In genomic region chr2:172440640-172441005, GRCm38 (mm10) we compare ENCODE assay signal across 8 mouse cellular contexts. TPM values are rescaled to one million over a fixed set of nuclear protein-coding genes. Genes with fewer than 3 reads are reported as not detected.
DNase-seq lines count a peak whose midpoint lies in the region; ATAC-seq and TF ChIP-seq lines count a peak whose summit lies in the region.

No protein-coding gene starts in this region.

- no peaks in the 10 kb centered on the region for H3K27me3 ChIP-seq in heart, embryonic 14.5 days (ENCODE audit: control insufficient read depth, insufficient read depth, low read length)
- no peaks in the 10 kb centered on the region for H3K27me3 ChIP-seq in MEL (ENCODE audit: control insufficient read depth in 1 of 2, insufficient read depth in 2 of 2, low read length in 2 of 2)
- H3K27me3 ChIP-seq in forebrain, postnatal 0 days (ENCODE audit: insufficient read depth, low read length), result no peaks in the 10 kb centered on the region

- no peaks in the 10 kb centered on the region for H3K9me3 ChIP-seq in heart, embryonic 14.5 days (ENCODE audit: control insufficient read depth, low read length)
- H3K9me3 ChIP-seq in MEL (replicated peaks; ENCODE audit: insufficient read depth, low read length), result no peaks in the 10 kb centered on the region
- no peaks in the 10 kb centered on the region for H3K9me3 ChIP-seq in forebrain, postnatal 0 days (ENCODE audit: low read length)

- intact Hi-C loops in heart, postnatal 36 days (cut with DNase I), result loop anchor here (2.0 kb wide), 1 partner anchor 68 kb away; no protein-coding TSS in a partner anchor

- peaks cover 9 to 16% of the 10 kb centered on the region in 2 experiments for H3K4me1 ChIP-seq in heart, embryonic 14.5 days (ENCODE audit: control insufficient read depth in 2 of 2, insufficient read depth in 2 of 2, low read length in 2 of 2)
- peaks cover 3 to 7% of the 10 kb centered on the region in 2 experiments; a peak in 3 of 4 replicates for H3K4me1 ChIP-seq in MEL (ENCODE audit: control insufficient read depth in 1 of 2, insufficient read depth in 2 of 2, low read length in 2 of 2)
- H3K4me1 ChIP-seq in forebrain, postnatal 0 days (ENCODE audit: insufficient read depth), result peaks cover 11% of the 10 kb centered on the region; the same call in 1 of the 2 replicates

- peak overlapping the region; percentile 80 for H3K9ac ChIP-seq in heart, embryonic 14.5 days (ENCODE audit: low read length)
- peak overlapping the region; percentile 91 for H3K9ac ChIP-seq in MEL (ENCODE audit: control insufficient read depth, low read depth, low read length, poor library complexity, severe bottlenecking)
- peak overlapping the region; percentile 73 for H3K9ac ChIP-seq in forebrain, postnatal 0 days

- H3K36me3 ChIP-seq in heart, embryonic 14.5 days (ENCODE audit: control insufficient read depth, insufficient read depth, low read length), result peaks cover 9% of the 10 kb centered on the region
- H3K36me3 ChIP-seq in MEL (ENCODE audit: control insufficient read depth in 1 of 2, insufficient read depth in 2 of 2, low read length in 2 of 2), result peaks cover 0 to 5% of the 10 kb centered on the region in 2 experiments; a peak in 2 of 4 replicates
- H3K36me3 ChIP-seq in forebrain, postnatal 0 days (ENCODE audit: insufficient read depth), result peaks cover 8% of the 10 kb centered on the region

- DNase-seq in heart, postnatal 36 days, result no peak
- no peak for DNase-seq in MEL (ENCODE audit: low read depth, low spot score)
- DNase-seq in forebrain, postnatal 0 days, result no peak
- DNase-seq in adipocyte (ENCODE audit: low spot score), result no peak
- DNase-seq in cerebellum, adult 18-20 months, result no peak
- DNase-seq in adrenal gland, adult (ENCODE audit: inconsistent age in 2 of 2, low spot score in 1 of 2), result no peak

- no peak for TF ChIP-seq POLR2A in MEL (IDR thresholded peaks at IDR 0.05; ENCODE audit: control insufficient read depth in 1 of 2, insufficient read depth in 1 of 2, low read depth in 1 of 2, low read length in 2 of 2, poor library complexity in 1 of 2)

- peak overlapping the region; percentile 38 to 61 for H3K27ac ChIP-seq in heart, embryonic 14.5 days (replicated peaks in 1 of 2; ENCODE audit: control insufficient read depth in 1 of 2, insufficient read depth in 1 of 2, low read depth in 2 of 2, low read length in 2 of 2)
- H3K27ac ChIP-seq in MEL (ENCODE audit: control insufficient read depth, low read depth, low read length), result peak overlapping the region; percentile 44
- peak overlapping the region; percentile 51 for H3K27ac ChIP-seq in forebrain, postnatal 0 days (ENCODE audit: low read depth, low read length)

- peak overlapping the region; percentile 79 for H3K4me2 ChIP-seq in heart, embryonic 14.5 days (ENCODE audit: low read length)
- H3K4me2 ChIP-seq in forebrain, postnatal 0 days (ENCODE audit: low read depth), result peak overlapping the region; percentile 66

- ATAC-seq in heart, embryonic 14.5 days (ENCODE audit: insufficient number of reproducible peaks, insufficient read depth, low FRiP score, low read depth), result no peak
- peak; percentile 66 for ATAC-seq in forebrain, postnatal 0 days
- ATAC-seq in megakaryocyte-erythroid progenitor cell, adult 5-6 weeks (replicated peaks; ENCODE audit: low FRiP score, low TSS enrichment, poor library complexity, severe bottlenecking), result peak; percentile 35

- no peak for TF ChIP-seq CTCF in MEL (IDR thresholded peaks at IDR 0.05 in 2 of 3, conservative IDR thresholded peaks at IDR 0.05 in 1 of 3; ENCODE audit: control insufficient read depth in 1 of 3, insufficient read depth in 1 of 3, low read depth in 2 of 3, low read length in 3 of 3, poor library complexity in 1 of 3, severe bottlenecking in 1 of 3)
- no peak for TF ChIP-seq CTCF in forebrain, postnatal 0 days (IDR thresholded peaks at IDR 0.05; ENCODE audit: low read depth)

- peaks cover 18% of the 10 kb centered on the region for H3K79me2 ChIP-seq in MEL (ENCODE audit: control insufficient read depth, insufficient read depth, low read length, poor library complexity)

- no peak for TF ChIP-seq EP300 in MEL (IDR thresholded peaks at IDR 0.05; ENCODE audit: low read depth in 1 of 2, low read length in 2 of 2)

- WGBS in heart, embryonic 14.5 days, result 1% methylated on average over 21 of the region's 21 CpGs
- 2% methylated on average over 21 of the region's 21 CpGs for WGBS in forebrain, postnatal 0 days

- peak overlapping the region; percentile 74 to 97 for H3K4me3 ChIP-seq in heart, embryonic 14.5 days (ENCODE audit: control insufficient read depth in 1 of 2, insufficient read depth in 1 of 2, low read depth in 1 of 2, low read length in 2 of 2)
- H3K4me3 ChIP-seq in MEL (ENCODE audit: control insufficient read depth in 1 of 2, insufficient read depth in 1 of 2, low read depth in 2 of 2, low read length in 2 of 2), result peak overlapping the region; percentile 66 to 96
- H3K4me3 ChIP-seq in forebrain, postnatal 0 days (ENCODE audit: low read depth, low read length), result peak overlapping the region; percentile 86

- TF ChIP-seq RAD21 in MEL (IDR thresholded peaks at IDR 0.05; ENCODE audit: low read depth, low read length), result no peak

TF ChIP-seq in MEL, 35 proteins besides CTCF, POLR2A, EP300 and RAD21 (continues in another document):
- TF ChIP-seq SMC3 (IDR thresholded peaks at IDR 0.05; ENCODE audit: low read depth, low read length) (no peak), UBTF (IDR thresholded peaks at IDR 0.05; ENCODE audit: borderline replicate concordance, insufficient read depth, low read depth, low read length) (no peak), CHD2 (IDR thresholded peaks at IDR 0.05; ENCODE audit: low read length) (no peak), MYB (IDR thresholded peaks at IDR 0.05; ENCODE audit: low read depth, low read length) (no peak), USF2 (IDR thresholded peaks at IDR 0.05; ENCODE audit: borderline replicate concordance in 1 of 2, insufficient read depth in 1 of 2, low read depth in 1 of 2, low read length in 2 of 2) (no peak), ZMIZ1 (IDR thresholded peaks at IDR 0.05; ENCODE audit: low read depth, low read length) (no peak), ZNF384 (IDR thresholded peaks at IDR 0.05; ENCODE audit: low read depth, low read length) (no peak), E2F4 (IDR thresholded peaks at IDR 0.05; ENCODE audit: borderline replicate concordance, low read depth, low read length) (no peak), ZKSCAN1 (IDR thresholded peaks at IDR 0.05; ENCODE audit: low read depth, low read length) (no peak), TBP (IDR thresholded peaks at IDR 0.05; ENCODE audit: low read depth, low read length) (no peak), TCF12 (IDR thresholded peaks at IDR 0.05; ENCODE audit: low read depth, low read length) (no peak), BHLHE40 (IDR thresholded peaks at IDR 0.05; ENCODE audit: borderline replicate concordance, low read depth, low read length) (no peak), MAX (IDR thresholded peaks at IDR 0.05; ENCODE audit: low read length) (no peak)

RNA-seq across cellular contexts. Expression of gene Rtf2, which starts 0.3 kb away (rescaled TPM):
- 48.3 and 49.5 TPM in 2 replicates for polyA plus RNA-seq in heart, embryonic 14.5 days (2014; fragmentation: Nextera tagmentation; extraction: Ambion mirVana)
- total RNA-seq in heart, postnatal 36 days (2021), result 10 to 100 TPM; 31.9 to 34.3 TPM
- 59.2 and 68.2 TPM in 2 replicates for total RNA-seq in MEL (2012; rRNA removed)
- 10 to 100 TPM in 1 of 2 experiments, not detected in 1; 81.5 TPM for polyA plus RNA-seq in MEL (2012; ENCODE audit: insufficient read depth in 1 of 2, insufficient read length in 2 of 2, low read depth in 1 of 2, low replicate concordance in 2 of 2, missing spikeins in 1 of 2)
- total RNA-seq in forebrain, postnatal 0 days (2014; rRNA removed), result 80.0 and 84.0 TPM in 2 replicates
- 86.1 and 99.6 TPM in 2 replicates for polyA plus RNA-seq in forebrain, postnatal 0 days (2015; fragmentation: Nextera tagmentation; extraction: Ambion mirVana)
- 38.0 and 65.7 TPM in 2 replicates for total RNA-seq in megakaryocyte-erythroid progenitor cell, adult 5-6 weeks (2014; fragmentation: Nextera tagmentation)
- total RNA-seq in megakaryocyte-erythroid progenitor cell, adult 5-6 weeks (2017), result 132 and 179 TPM in 2 replicates

RNA-seq across cellular contexts. Expression of gene Gcnt7, which starts 17.8 kb away (rescaled TPM):
- polyA plus RNA-seq in heart, embryonic 14.5 days (2014; fragmentation: Nextera tagmentation; extraction: Ambion mirVana), result 0.61 and 0.71 TPM in 2 replicates
- not detected for total RNA-seq in heart, postnatal 36 days (2021)
- total RNA-seq in MEL (2012; rRNA removed), result 0.15 TPM in 1 of 2 replicates, not detected in the other
- under 1 TPM in 1 of 2 experiments, not detected in 1; 0.22 TPM for polyA plus RNA-seq in MEL (2012; ENCODE audit: insufficient read depth in 1 of 2, insufficient read length in 2 of 2, low read depth in 1 of 2, low replicate concordance in 2 of 2, missing spikeins in 1 of 2)
- total RNA-seq in forebrain, postnatal 0 days (2014; rRNA removed), result not detected in 2 replicates
- polyA plus RNA-seq in forebrain, postnatal 0 days (2015; fragmentation: Nextera tagmentation; extraction: Ambion mirVana), result 0.38 and 0.74 TPM in 2 replicates
- not detected in 2 replicates for total RNA-seq in megakaryocyte-erythroid progenitor cell, adult 5-6 weeks (2014; fragmentation: Nextera tagmentation)
- total RNA-seq in megakaryocyte-erythroid progenitor cell, adult 5-6 weeks (2017), result not detected in 2 replicates

RNA-seq across cellular contexts. Expression of gene Fam209, which starts 31.7 kb away (rescaled TPM):
- 0.31 TPM in 1 of 2 replicates, not detected in the other for polyA plus RNA-seq in heart, embryonic 14.5 days (2014; fragmentation: Nextera tagmentation; extraction: Ambion mirVana)
- not detected for total RNA-seq in heart, postnatal 36 days (2021)
- total RNA-seq in MEL (2012; rRNA removed), result 0.31 TPM in 1 of 2 replicates, not detected in the other
- under 1 TPM in 1 of 2 experiments, not detected in 1; 0.65 TPM for polyA plus RNA-seq in MEL (2012; ENCODE audit: insufficient read depth in 1 of 2, insufficient read length in 2 of 2, low read depth in 1 of 2, low replicate concordance in 2 of 2, missing spikeins in 1 of 2)
- total RNA-seq in forebrain, postnatal 0 days (2014; rRNA removed), result 1.1 and 2.3 TPM in 2 replicates
- 0.23 and 0.50 TPM in 2 replicates for polyA plus RNA-seq in forebrain, postnatal 0 days (2015; fragmentation: Nextera tagmentation; extraction: Ambion mirVana)
- total RNA-seq in megakaryocyte-erythroid progenitor cell, adult 5-6 weeks (2014; fragmentation: Nextera tagmentation), result 2.8 TPM in 1 of 2 replicates, not detected in the other
- total RNA-seq in megakaryocyte-erythroid progenitor cell, adult 5-6 weeks (2017), result 0.95 and 6.7 TPM in 2 replicates

RNA-seq across cellular contexts. Expression of gene Cass4, which starts 47.0 kb away (rescaled TPM):
- 0.27 and 0.30 TPM in 2 replicates for polyA plus RNA-seq in heart, embryonic 14.5 days (2014; fragmentation: Nextera tagmentation; extraction: Ambion mirVana)
- under 1 TPM; 0.36 to 0.46 TPM for total RNA-seq in heart, postnatal 36 days (2021)
- total RNA-seq in MEL (2012; rRNA removed), result 0.35 and 0.49 TPM in 2 replicates
- 1 to 10 TPM in 1 of 2 experiments, not detected in 1; 5.5 TPM for polyA plus RNA-seq in MEL (2012; ENCODE audit: insufficient read depth in 1 of 2, insufficient read length in 2 of 2, low read depth in 1 of 2, low replicate concordance in 2 of 2, missing spikeins in 1 of 2)
- total RNA-seq in forebrain, postnatal 0 days (2014; rRNA removed), result 0.08 and 0.24 TPM in 2 replicates
- 0.12 and 0.13 TPM in 2 replicates for polyA plus RNA-seq in forebrain, postnatal 0 days (2015; fragmentation: Nextera tagmentation; extraction: Ambion mirVana)
- total RNA-seq in megakaryocyte-erythroid progenitor cell, adult 5-6 weeks (2014; fragmentation: Nextera tagmentation), result 0.89 TPM in 1 of 2 replicates, not detected in the other
- not detected in 2 replicates for total RNA-seq in megakaryocyte-erythroid progenitor cell, adult 5-6 weeks (2017)
